Mouse (Mus musculus): ENCODE measurements at regions not wholly inside any gene's neighbourhood (a gene's known extent, or its start where the extent isn't known, plus 50 kb on each side); places are given as distances from the start of the nearest gene placed in this dataset.

DNA sequence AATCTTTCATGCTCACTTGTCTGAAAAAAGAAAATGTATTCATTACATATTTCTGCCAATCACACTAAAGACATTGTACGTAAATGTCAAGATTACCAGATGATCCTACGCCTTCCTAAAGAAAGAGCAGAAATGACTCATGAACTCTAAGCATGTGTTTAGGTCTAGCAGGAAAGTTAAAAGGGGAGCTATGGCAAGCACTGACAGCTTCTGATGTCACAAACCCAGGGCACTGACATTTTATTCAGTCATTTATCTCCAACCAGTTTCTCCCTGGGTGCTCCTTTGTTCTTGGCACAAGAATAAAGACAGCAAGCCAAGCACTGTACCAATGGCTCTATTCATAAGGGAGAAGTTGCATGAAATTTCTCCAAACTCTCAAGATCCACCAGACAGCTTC lies 133.0 kb downstream of the Mat2b start:
- Histone ChIP-seq H3K9ac (no peak overlapping the region), H3K27me3 (replicated peaks) (no peaks in the 10 kb centered on the region), H3K9me3 (no peaks in the 10 kb centered on the region), H3K36me3 (no peaks in the 10 kb centered on the region), H3K4me1 (no peaks in the 10 kb centered on the region), H3K27ac (replicated peaks) (no peak overlapping the region), H3K4me3 (no peak overlapping the region), H3K4me2 (no peak overlapping the region)
- ATAC-seq (ENCODE audit: extremely low read depth, insufficient number of reproducible peaks, low FRiP score, low TSS enrichment): no peak
- 91% methylated on average over 2 of the region's 2 CpGs for WGBS

DNA sequence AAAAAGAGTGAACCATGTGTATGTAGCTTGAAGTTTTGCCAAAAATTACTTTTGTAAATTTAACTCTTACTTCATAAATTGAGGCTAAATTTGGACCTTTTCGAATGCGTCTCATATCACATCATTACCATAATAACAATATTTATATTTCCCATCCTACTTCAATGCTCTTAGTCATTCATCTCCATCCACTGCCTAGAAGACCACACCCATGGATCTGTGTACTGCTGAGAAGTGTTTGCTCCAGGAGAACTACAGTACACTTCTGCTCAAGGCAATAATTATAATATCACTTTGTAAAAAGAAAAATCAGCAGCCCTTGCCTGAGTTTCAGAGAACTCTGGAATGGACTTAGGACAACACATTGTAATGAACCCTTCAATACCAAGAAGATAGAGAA lies 133.6 kb downstream of the Mat2b start:
- 75% methylated on average over 2 of the region's 2 CpGs for WGBS
- Histone ChIP-seq H3K27me3 (replicated peaks) (no peaks in the 10 kb centered on the region), H3K4me1 (no peaks in the 10 kb centered on the region), H3K4me3 (no peak overlapping the region), H3K9ac (no peak overlapping the region), H3K9me3 (no peaks in the 10 kb centered on the region), H3K36me3 (no peaks in the 10 kb centered on the region), H3K4me2 (no peak overlapping the region), H3K27ac (replicated peaks) (no peak overlapping the region)
- ATAC-seq (ENCODE audit: extremely low read depth, insufficient number of reproducible peaks, low FRiP score, low TSS enrichment): no peak

DNA sequence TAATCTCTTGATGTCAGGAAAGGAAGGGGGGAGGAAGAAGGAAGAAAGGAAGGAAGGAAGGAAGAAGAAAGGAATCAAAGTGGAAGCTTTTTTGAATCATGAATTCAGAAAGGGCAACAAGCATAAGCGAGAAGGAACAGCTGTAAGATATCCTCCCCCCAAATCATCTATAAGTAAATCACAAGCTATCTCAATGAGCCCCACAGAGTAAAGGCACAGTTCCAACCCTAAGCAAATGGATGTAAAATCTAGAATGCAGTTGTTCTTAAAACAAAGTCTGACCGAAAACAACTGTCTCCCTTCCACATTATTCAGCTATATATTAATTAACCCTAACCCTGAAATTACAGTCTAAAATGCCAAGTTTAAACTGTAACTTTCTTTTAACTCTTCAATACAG lies 136.5 kb downstream of the Mat2b start:
- 63% methylated on average over 2 of the region's 2 CpGs for WGBS
- no peak overlapping the region for H3K4me2 ChIP-seq
- H3K9me3 ChIP-seq: no peaks in the 10 kb centered on the region
- H3K27ac ChIP-seq (replicated peaks): no peak overlapping the region
- no peaks in the 10 kb centered on the region for H3K4me1 ChIP-seq
- ATAC-seq (ENCODE audit: extremely low read depth, insufficient number of reproducible peaks, low FRiP score, low TSS enrichment): no peak
- H3K36me3 ChIP-seq: no peaks in the 10 kb centered on the region
- H3K27me3 ChIP-seq (replicated peaks): no peaks in the 10 kb centered on the region
- no peak overlapping the region for H3K4me3 ChIP-seq
- no peak overlapping the region for H3K9ac ChIP-seq

DNA sequence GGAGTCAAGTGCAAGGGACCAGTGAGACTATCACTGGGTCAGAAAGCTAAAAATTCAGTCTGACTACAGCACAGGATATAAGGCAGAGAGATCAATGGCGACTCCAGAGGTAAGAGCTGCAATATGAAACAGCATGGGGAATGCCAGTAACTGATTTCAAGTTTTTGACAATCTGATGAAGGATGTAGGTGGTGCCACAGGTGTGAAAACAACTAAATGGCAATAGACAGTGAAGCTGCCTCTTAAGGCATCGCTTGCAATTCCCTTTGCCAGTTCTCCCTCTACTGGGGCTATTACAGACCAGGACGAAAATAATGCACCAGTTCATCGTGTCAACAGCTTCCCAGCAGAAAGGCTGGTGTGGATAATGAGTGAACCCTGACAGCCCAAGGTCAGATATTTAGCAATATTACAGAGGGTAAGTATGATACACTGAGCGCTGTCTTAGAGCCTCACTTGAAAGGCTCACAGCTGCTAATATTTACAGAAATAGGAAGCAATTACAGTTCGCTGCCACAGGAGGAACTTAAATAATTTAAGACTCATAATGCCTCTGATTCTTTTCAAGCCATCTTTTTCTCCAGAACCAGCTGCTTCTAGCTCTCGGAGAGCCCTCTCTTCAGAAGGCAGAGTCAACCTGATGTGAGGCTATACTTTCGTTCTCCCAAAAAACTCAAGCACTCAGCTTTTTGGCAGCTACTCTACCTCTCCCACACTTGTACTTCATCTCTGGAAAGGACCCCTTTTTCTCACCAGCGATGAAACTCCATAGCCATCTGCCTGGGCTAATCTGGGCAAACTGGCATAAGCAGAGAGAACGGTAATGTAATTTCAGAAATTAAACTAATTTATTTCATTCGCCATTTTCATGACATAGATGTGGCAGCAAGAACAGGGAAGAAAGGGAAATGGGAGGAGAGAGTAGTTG lies 139.9 kb downstream of the Mat2b start:
- no peaks in the 10 kb centered on the region for H3K27me3 ChIP-seq (replicated peaks)
- ATAC-seq (ENCODE audit: extremely low read depth, insufficient number of reproducible peaks, low FRiP score, low TSS enrichment): no peak
- no peaks in the 10 kb centered on the region for H3K9me3 ChIP-seq
- H3K27ac ChIP-seq (replicated peaks): no peak overlapping the region
- H3K9ac ChIP-seq: no peak overlapping the region
- H3K36me3 ChIP-seq: no peaks in the 10 kb centered on the region
- H3K4me2 ChIP-seq: no peak overlapping the region
- no peak overlapping the region for H3K4me3 ChIP-seq
- no peaks in the 10 kb centered on the region for H3K4me1 ChIP-seq
- WGBS: 62% methylated on average over 11 of the region's 11 CpGs

GRCm38 (mm10) chr11:40552054-40552453 lies 142.9 kb downstream of the Mat2b start:
- no peak for ATAC-seq (ENCODE audit: extremely low read depth, insufficient number of reproducible peaks, low FRiP score, low TSS enrichment)
- Histone ChIP-seq H3K9me3 (no peaks in the 10 kb centered on the region), H3K9ac (no peak overlapping the region), H3K27me3 (replicated peaks) (no peaks in the 10 kb centered on the region), H3K4me1 (no peaks in the 10 kb centered on the region), H3K4me2 (no peak overlapping the region), H3K4me3 (no peak overlapping the region), H3K36me3 (no peaks in the 10 kb centered on the region), H3K27ac (replicated peaks) (no peak overlapping the region)
- WGBS: 52% methylated on average over 2 of the region's 2 CpGs

DNA sequence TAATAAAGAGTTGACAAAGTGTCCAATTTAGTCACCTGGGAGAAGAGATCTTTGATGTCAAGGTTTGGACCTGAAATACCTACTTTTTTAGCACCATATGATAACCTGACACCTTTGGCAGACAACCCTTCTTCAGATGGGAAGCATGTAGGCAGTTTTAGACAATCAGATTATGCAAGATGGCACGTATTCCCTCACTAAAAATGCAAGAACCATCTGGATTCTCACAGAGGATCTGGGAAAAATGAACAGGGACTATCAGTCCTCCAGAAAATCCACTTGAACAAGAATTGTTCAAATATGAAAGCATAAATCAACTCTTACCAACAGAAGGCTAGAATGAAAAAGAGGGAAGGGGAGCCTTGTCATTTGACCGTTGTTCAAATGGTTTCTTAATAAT lies 148.4 kb downstream of the Mat2b start:
- Histone ChIP-seq H3K4me3 (no peak overlapping the region), H3K36me3 (no peaks in the 10 kb centered on the region), H3K27ac (replicated peaks) (no peak overlapping the region), H3K9ac (no peak overlapping the region), H3K9me3 (no peaks in the 10 kb centered on the region), H3K4me1 (no peaks in the 10 kb centered on the region), H3K27me3 (replicated peaks) (no peaks in the 10 kb centered on the region), H3K4me2 (no peak overlapping the region)
- WGBS: 67% methylated on average over 2 of the region's 2 CpGs
- no peak for ATAC-seq (ENCODE audit: extremely low read depth, insufficient number of reproducible peaks, low FRiP score, low TSS enrichment)

GRCm38 (mm10) chr11:40545537-40545936 lies 149.5 kb downstream of the Mat2b start:
- Histone ChIP-seq H3K4me3 (no peak overlapping the region), H3K27me3 (replicated peaks) (no peaks in the 10 kb centered on the region), H3K9me3 (no peaks in the 10 kb centered on the region), H3K4me1 (no peaks in the 10 kb centered on the region), H3K27ac (replicated peaks) (no peak overlapping the region), H3K9ac (no peak overlapping the region), H3K4me2 (no peak overlapping the region), H3K36me3 (no peaks in the 10 kb centered on the region)
- 52% methylated on average over 1 of the region's 1 CpGs for WGBS
- no peak for ATAC-seq (ENCODE audit: extremely low read depth, insufficient number of reproducible peaks, low FRiP score, low TSS enrichment)

GRCm38 (mm10) chr11:40540229-40540628 lies 154.8 kb downstream of the Mat2b start:
- 47% methylated on average over 3 of the region's 3 CpGs for WGBS

GRCm38 (mm10) chr11:40539776-40540175 lies 155.2 kb downstream of the Mat2b start:
- Histone ChIP-seq H3K36me3 (no peaks in the 10 kb centered on the region), H3K4me1 (no peaks in the 10 kb centered on the region), H3K27ac (replicated peaks) (no peak overlapping the region), H3K9me3 (no peaks in the 10 kb centered on the region), H3K4me2 (no peak overlapping the region), H3K27me3 (replicated peaks) (no peaks in the 10 kb centered on the region), H3K4me3 (no peak overlapping the region), H3K9ac (no peak overlapping the region)
- WGBS: 68% methylated on average over 11 of the region's 11 CpGs
- no peak for ATAC-seq (ENCODE audit: extremely low read depth, insufficient number of reproducible peaks, low FRiP score, low TSS enrichment)

More at GRCm38 (mm10) chr11:40540229-40540628, 154.8 kb downstream of the Mat2b start:
- no peak for ATAC-seq (ENCODE audit: extremely low read depth, insufficient number of reproducible peaks, low FRiP score, low TSS enrichment)
- Histone ChIP-seq H3K27ac (replicated peaks) (no peak overlapping the region), H3K4me3 (no peak overlapping the region), H3K9me3 (no peaks in the 10 kb centered on the region), H3K4me1 (no peaks in the 10 kb centered on the region), H3K9ac (no peak overlapping the region), H3K4me2 (no peak overlapping the region), H3K36me3 (no peaks in the 10 kb centered on the region), H3K27me3 (replicated peaks) (no peaks in the 10 kb centered on the region)

DNA sequence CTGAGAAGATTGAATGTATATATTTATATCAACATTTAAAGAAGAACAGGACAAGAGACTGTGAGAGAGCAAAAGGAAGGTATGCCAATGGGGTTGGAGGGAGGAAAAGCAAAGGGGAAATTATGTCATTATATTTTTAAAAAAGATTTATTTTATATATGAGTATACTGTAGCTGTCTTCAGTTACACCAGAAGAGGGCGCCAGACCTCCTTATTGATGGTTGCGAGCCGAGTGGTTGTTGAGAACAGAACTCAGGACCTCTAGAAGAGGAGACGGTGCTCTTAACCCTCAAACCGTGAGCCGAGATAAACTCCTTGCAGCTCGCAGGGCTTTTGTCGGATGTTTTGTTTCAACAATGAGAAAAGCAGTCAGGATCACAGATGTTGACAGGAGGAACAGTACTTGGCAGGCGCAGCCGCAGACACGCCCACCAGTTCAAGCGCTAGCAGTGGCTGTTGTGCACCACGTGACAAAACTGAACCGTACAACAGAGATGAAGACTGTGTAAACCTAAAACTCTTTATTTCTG lies 158.7 kb downstream of the Mat2b start:
- H3K36me3 ChIP-seq: no peaks in the 10 kb centered on the region
- H3K4me2 ChIP-seq: no peak overlapping the region
- no peak overlapping the region for H3K4me3 ChIP-seq
- H3K9ac ChIP-seq: no peak overlapping the region
- no peaks in the 10 kb centered on the region for H3K27me3 ChIP-seq (replicated peaks)
- no peaks in the 10 kb centered on the region for H3K9me3 ChIP-seq
- no peak overlapping the region for H3K27ac ChIP-seq (replicated peaks)
- 71% methylated on average over 14 of the region's 14 CpGs for WGBS
- no peaks in the 10 kb centered on the region for H3K4me1 ChIP-seq
- ATAC-seq (ENCODE audit: extremely low read depth, insufficient number of reproducible peaks, low FRiP score, low TSS enrichment): no peak

DNA sequence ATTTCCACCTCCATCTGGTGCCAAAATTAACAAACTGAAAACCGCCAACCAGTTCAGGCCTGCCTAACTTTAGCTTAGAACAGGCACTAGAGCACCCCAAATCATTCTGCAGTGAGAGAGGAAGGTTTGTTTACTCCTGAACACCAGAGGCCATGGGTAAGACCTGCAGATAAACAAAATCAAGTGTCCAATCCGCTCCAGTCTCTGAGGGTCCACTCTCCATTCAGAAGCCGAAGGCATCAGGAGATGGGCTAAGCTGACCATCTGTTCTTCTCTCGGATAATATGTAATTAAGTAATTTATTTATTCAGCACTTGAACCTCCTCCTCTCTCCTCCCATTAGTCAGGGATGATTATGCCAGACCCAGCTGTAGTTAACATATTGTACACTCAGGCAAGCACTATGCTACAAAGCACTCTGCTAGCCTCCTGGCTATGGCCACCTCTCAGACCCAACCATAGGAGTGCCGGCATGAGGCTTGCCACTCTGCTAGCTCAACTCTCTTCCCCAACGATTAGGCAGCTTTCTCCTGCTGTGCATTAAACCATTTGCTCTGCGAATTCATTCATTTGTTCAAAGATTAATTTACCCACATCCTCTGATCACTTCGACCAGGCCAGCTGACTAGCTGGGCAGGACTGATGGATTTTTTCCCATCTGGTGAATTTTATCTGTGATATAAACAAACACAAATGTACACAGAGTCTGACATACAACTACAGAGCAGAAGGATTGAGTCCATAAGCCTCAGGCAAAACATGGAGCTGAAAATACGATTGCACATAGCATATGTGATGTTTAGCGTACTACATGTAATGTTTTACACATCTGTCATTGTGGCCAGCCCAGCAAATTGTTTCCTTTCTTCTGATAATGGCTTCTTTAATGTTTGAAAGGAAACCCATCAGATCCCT lies 184.4 kb downstream of the Mat2b start:
- Histone ChIP-seq H3K9ac (no peak overlapping the region), H3K4me3 (no peak overlapping the region), H3K4me2 (no peak overlapping the region), H3K9me3 (no peaks in the 10 kb centered on the region), H3K36me3 (no peaks in the 10 kb centered on the region), H3K27ac (replicated peaks) (no peak overlapping the region), H3K4me1 (no peaks in the 10 kb centered on the region), H3K27me3 (replicated peaks) (no peaks in the 10 kb centered on the region)
- no peak for ATAC-seq (ENCODE audit: extremely low read depth, insufficient number of reproducible peaks, low FRiP score, low TSS enrichment)
- WGBS: 66% methylated on average over 10 of the region's 10 CpGs
